Mouse (Mus musculus) heart, embryonic 15.5 days (tissue): Measurements from ENCODE around the gene Tspear. TPM values are rescaled to one million over a fixed set of nuclear protein-coding genes. Genes with fewer than 3 reads are reported as not detected.
"Not testable (repeated sequence)": the region's sequence is repeated elsewhere in the genome, so short reads cannot be mapped to it uniquely, and the experiment has no call there.

Experiments used
- ATAC-seq: fragments of 200-750 bp; cut with Nextera tagmentation; replicated peaks from 2 replicates; pipeline ENCODE4 v1.8.0; 2017; ENCODE audit warnings: low read depth, moderate TSS enrichment; ENCODE audit not compliant: insufficient number of reproducible peaks, insufficient read depth, low FRiP score
- H3K27ac ChIP-seq: fragments of 300-500 bp; sonication (generic); 2 replicates; pipeline ENCODE4 v1.5.1; 2015; ENCODE audit warnings: mild to moderate bottlenecking, inconsistent platforms
- H3K27me3 ChIP-seq: fragments of 300-500 bp; sonication (generic); 2 replicates; pipeline ENCODE4 v1.6.1; 2015; ENCODE audit warnings: inconsistent platforms
- H3K36me3 ChIP-seq: fragments of 300-500 bp; sonication (generic); 2 replicates; pipeline ENCODE4 v1.6.1; 2015; ENCODE audit warnings: mild to moderate bottlenecking, inconsistent platforms
- H3K4me1 ChIP-seq: fragments of 300-500 bp; sonication (generic); replicated peaks from 2 replicates; pipeline ENCODE4 v1.6.1; 2015; ENCODE audit warnings: inconsistent platforms
- H3K4me2 ChIP-seq: fragments of 300-500 bp; sonication (generic); 2 replicates; pipeline ENCODE4 v1.6.1; 2015; ENCODE audit warnings: inconsistent platforms, mild to moderate bottlenecking, moderate library complexity
- H3K4me3 ChIP-seq: fragments of 300-500 bp; sonication (generic); 2 replicates; pipeline ENCODE4 v1.5.1; 2015; ENCODE audit warnings: mild to moderate bottlenecking, inconsistent platforms
- H3K9ac ChIP-seq: fragments of 300-500 bp; sonication (generic); 2 replicates; pipeline ENCODE4 v1.6.1; 2015; ENCODE audit warnings: mild to moderate bottlenecking, inconsistent platforms
- H3K9me3 ChIP-seq: fragments of 300-500 bp; sonication (generic); replicated peaks from 2 replicates; pipeline ENCODE4 v1.6.1; 2016; ENCODE audit warnings: inconsistent platforms
- WGBS: fragments of 180-500 bp; shearing (Covaris S2); methylation state at CpG from one replicate; pipeline ENCODE4 v1.1.7; 2015; ENCODE audit warnings: mixed read lengths; 5-methylcytosine and 5-hydroxymethylcytosine counted together
- polyA plus RNA-seq: library from polyadenylated mRNA; unstranded; fragments of >200 nt; fragmentation: Nextera tagmentation; extraction: Ambion mirVana; gene quantifications from 2 replicates; pipeline ENCODE4 v1.2.1, GENCODE M21; 2015

Tspear gene
- polyA plus RNA-seq, 1 experiment from 2014 or later: not detected

DNA sequence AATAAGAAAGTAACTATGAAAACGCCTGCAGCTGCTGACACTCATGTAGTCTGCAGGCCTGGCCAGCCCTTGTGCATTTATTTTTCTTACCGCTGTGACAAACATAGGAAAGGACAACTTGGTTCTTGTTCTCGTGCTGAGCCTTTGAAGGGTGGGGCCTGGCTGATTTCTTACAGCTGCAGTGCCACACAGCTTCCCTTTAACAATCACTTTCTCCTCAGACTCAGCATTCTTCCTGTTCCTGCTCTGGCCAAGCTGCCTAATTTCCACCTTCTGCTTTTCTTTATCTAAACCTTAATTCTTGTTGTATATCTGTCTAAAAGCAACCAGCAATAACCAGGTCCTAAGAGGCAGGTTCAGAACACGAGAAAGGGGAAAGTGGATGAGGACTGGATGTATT is 27.4 kb downstream of the Tspear start:
- Histone ChIP-seq H3K27ac (no peak overlapping the region), H3K36me3 (no peaks in the 10 kb centered on the region), H3K4me2 (no peak overlapping the region), H3K4me1 (no peaks in the 10 kb centered on the region), H3K4me3 (no peak overlapping the region), H3K9me3 (peaks cover 4% of the 10 kb centered on the region), H3K9ac (no peak overlapping the region), H3K27me3 (no peaks in the 10 kb centered on the region)
- WGBS: 58% methylated on average over 4 of the region's 4 CpGs
- no peak for ATAC-seq

DNA sequence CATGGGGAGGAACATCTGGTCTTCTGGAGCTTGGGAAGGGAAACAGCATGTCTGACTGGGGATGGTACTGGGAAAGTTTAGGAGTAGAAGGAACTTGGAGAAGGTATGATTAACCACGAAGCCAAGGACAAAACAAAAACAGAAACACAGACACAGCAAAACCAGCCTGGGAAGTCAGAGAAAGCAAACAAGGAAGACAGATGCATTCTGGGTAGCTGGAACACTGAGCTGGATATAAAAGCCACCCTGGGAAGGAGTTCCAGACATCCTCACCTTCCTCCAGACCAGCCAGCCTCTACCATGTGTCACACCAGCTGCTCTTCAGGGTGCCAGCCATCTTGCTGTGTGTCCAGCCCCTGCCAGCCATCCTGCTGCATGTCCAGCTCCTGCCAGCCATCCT is 29.1 kb downstream of the Tspear start, which contains the start of gene Gm10142:
Gm10142 (plus strand) TSS at position 301 of the 400 bp plus-strand sequence.
- Histone ChIP-seq H3K9me3 (peaks cover 4% of the 10 kb centered on the region), H3K4me3 (no peak within 1 kb of the TSS), H3K36me3 (no peaks in the 10 kb centered on the region), H3K9ac (no peak within 1 kb of the TSS), H3K4me1 (no peaks in the 10 kb centered on the region), H3K27ac (no peak within 1 kb of the TSS), H3K27me3 (no peaks in the 10 kb centered on the region), H3K4me2 (no peak within 1 kb of the TSS)
- no peak for ATAC-seq
- 61% methylated on average over 1 of the region's 1 CpGs for WGBS

DNA sequence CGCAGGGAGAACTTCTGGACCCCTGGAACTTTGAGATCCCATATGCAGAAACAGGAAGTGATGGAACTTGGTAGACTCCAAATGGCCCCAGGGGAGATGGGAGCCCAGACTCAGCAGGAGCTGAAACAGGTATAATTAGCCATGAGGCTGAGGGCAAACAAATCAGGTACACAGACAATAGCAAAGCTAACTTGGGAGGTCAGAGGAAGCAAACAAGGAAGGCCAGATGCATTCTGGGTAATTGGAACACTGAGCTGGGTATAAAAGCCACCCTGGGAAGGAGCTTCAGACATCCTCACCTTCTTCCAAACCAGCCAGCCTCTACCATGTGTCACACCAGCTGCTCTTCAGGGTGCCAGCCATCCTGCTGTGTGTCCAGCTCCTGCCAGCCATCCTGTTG is 33.9 kb downstream of the Tspear start, which contains the start of gene Krtap12-1:
Krtap12-1 (plus strand) TSS at position 301 of the 400 bp plus-strand sequence.
- not testable (repeated sequence) for H3K27ac ChIP-seq, H3K36me3 ChIP-seq, H3K9ac ChIP-seq, H3K4me2 ChIP-seq, H3K9me3 ChIP-seq, H3K27me3 ChIP-seq, ATAC-seq, H3K4me1 ChIP-seq, H3K4me3 ChIP-seq
- WGBS: 79% methylated on average over 1 of the region's 1 CpGs

DNA sequence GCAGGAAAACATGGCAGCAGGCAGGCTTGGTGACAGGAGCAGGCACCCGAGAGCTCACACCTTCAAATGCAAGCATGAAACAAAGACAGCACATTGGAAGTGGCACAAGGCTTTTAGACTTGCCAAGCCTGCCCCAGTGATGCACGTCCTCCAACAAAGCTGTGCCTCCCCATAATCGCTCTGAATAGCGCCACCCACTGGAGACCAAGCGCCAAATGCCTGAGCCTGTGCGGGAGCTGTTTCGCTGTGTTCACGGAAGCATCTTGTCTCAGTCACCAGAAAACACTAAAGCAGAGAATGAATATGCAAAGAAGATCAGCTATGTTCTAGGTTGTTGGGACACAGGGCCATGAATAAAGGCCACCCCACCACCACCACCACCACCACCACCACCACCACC is 38.5 kb downstream of the Tspear start:
- no peaks in the 10 kb centered on the region for H3K9me3 ChIP-seq
- no peak for ATAC-seq

DNA sequence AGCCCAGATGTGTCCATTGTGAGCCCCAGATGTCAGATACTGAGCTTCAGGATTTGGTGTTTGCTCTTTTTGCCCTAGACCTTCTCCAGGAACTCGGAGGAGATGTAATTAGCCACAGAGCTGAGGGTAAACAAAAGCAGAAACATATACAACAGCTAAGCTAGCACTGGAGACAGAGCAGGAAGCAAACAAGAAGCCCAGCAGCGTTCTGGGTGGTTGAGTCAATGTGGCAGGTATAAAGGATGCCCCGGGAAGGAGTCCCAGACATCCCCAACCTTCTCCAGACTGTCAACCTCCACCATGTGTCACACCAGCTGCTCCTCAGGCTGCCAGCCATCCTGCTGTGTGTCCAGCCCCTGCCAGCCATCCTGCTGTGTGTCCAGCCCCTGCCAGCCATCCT is 39.8 kb downstream of the Tspear start, which contains the start of gene Gm10100:
Gm10100 (plus strand) TSS at position 301 of the 400 bp plus-strand sequence.
- no peaks in the 10 kb centered on the region for H3K27me3 ChIP-seq
- H3K4me3 ChIP-seq: no peak within 1 kb of the TSS
- H3K9ac ChIP-seq: no peak within 1 kb of the TSS
- 30% methylated on average over 3 of the region's 3 CpGs for WGBS
- ATAC-seq: no peak
- H3K27ac ChIP-seq: no peak within 1 kb of the TSS
- H3K4me2 ChIP-seq: no peak within 1 kb of the TSS
- H3K4me1 ChIP-seq: no peaks in the 10 kb centered on the region
- no peaks in the 10 kb centered on the region for H3K9me3 ChIP-seq
- H3K36me3 ChIP-seq: no peaks in the 10 kb centered on the region

More for the DNA sequence above, 38.5 kb downstream of the Tspear start:
- no peaks in the 10 kb centered on the region for H3K27me3 ChIP-seq
- H3K9ac ChIP-seq: no peak overlapping the region
- H3K36me3 ChIP-seq: no peaks in the 10 kb centered on the region
- no peak overlapping the region for H3K27ac ChIP-seq
- H3K4me1 ChIP-seq: no peaks in the 10 kb centered on the region
- no peak overlapping the region for H3K4me2 ChIP-seq
- 75% methylated on average over 8 of the region's 8 CpGs for WGBS
- no peak overlapping the region for H3K4me3 ChIP-seq

DNA sequence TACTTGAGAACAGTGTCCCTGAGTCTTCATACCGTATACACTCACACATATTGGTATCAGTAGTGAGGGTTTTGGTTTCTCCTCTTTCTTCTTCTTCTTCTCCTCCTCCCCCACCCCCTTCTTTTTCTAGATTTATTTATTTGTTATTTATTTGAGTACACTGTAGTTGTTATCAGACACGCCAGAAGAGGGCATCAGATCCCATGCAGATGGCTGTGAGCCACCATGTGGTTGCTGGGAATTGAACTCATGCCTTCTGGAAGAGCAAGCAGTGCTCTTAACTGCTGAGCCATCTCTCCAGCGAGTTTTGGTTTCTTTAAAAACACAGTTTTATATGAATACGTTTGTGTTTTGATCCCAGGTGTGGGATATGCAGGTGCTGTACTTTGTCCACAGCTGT is 41.9 kb downstream of the Tspear start:
- no peak overlapping the region for H3K9ac ChIP-seq
- no peaks in the 10 kb centered on the region for H3K9me3 ChIP-seq
- no peaks in the 10 kb centered on the region for H3K36me3 ChIP-seq
- no peak overlapping the region for H3K4me2 ChIP-seq
- H3K4me3 ChIP-seq: no peak overlapping the region
- H3K27me3 ChIP-seq: no peaks in the 10 kb centered on the region; the same call in 1 of the 2 replicates
- ATAC-seq: no peak
- no peaks in the 10 kb centered on the region for H3K4me1 ChIP-seq
- H3K27ac ChIP-seq: no peak overlapping the region
- 54% methylated on average over 4 of the region's 4 CpGs for WGBS

DNA sequence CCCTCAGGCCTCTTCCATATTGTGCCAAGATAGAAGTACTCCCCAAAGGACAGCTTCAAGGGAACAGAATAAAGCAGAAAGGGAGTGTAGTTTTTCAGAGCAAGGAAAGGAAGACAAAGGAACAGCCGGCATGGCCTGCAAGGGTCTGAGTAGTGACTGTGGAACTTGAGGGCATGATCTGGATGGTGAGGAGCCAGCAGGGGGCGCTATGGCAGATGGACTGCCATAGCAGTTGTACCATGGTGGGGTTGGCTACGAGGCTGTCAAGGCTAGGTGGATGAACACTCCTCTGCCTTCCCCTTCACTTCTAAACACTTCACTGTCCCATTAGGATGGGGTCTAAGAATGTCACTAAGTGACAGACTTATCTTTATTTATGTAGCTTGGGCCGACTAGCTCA is 42.9 kb downstream of the Tspear start:
- Histone ChIP-seq H3K36me3 (no peaks in the 10 kb centered on the region), H3K9ac (no peak overlapping the region), H3K9me3 (no peaks in the 10 kb centered on the region), H3K4me2 (no peak overlapping the region), H3K4me1 (no peaks in the 10 kb centered on the region), H3K27me3 (no peaks in the 10 kb centered on the region; the same call in 1 of the 2 replicates), H3K4me3 (no peak overlapping the region), H3K27ac (no peak overlapping the region)
- no peak for ATAC-seq
- WGBS: 52% methylated on average over 4 of the region's 4 CpGs

DNA sequence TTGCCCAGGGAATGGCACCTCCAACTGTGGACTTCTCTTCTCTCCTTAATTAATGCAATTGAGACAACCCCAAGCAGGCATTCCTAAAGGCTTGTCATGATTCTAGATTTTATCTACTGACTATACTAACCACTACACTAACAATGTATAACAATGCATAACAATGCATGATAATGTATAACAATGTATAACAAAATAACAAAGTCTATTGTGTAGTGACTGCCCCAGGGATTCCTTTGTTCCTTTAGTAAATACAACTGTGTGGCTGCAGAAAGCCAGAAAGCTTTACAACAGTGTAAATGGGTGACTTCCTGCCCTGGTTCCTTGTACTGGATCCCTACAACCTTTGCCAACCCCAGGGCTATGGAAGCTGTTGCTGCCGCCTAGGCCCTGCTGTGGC is 49.6 kb downstream of the Tspear start:
- WGBS: 88% methylated on average over 1 of the region's 1 CpGs
- Histone ChIP-seq H3K9ac (no peak overlapping the region), H3K4me2 (no peak overlapping the region), H3K27me3 (no peaks in the 10 kb centered on the region; the same call in 1 of the 2 replicates), H3K4me3 (no peak overlapping the region), H3K9me3 (0 out of 2 replicates have a peak, but pooled peaks cover 4% of the 10 kb centered on the region), H3K36me3 (no peaks in the 10 kb centered on the region), H3K27ac (no peak overlapping the region), H3K4me1 (no peaks in the 10 kb centered on the region)
- no peak for ATAC-seq

DNA sequence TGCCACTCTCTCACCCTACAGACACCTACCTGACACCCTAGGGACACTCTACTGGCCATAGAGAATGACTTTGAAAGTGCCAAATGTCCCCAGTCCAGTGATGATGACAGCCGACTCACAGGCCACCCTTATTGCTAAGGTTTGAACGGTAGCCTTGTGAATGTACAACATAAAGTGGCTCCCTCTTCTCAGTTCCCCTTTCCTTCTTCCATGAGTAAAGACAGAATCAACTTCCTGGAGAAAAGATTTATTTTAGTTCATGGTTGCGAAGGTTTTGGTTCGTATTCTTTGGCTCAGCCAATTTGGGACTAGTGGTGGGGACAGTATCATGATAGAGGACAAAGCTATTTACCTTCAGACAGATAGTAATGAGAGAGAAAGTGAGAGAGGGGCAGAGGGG is 52.6 kb downstream of the Tspear start:
- no peak for ATAC-seq
- no peak overlapping the region for H3K4me3 ChIP-seq
- WGBS: 83% methylated on average over 4 of the region's 4 CpGs
- H3K27ac ChIP-seq: no peak overlapping the region
- H3K9ac ChIP-seq: no peak overlapping the region
- H3K4me2 ChIP-seq: no peak overlapping the region
- H3K27me3 ChIP-seq: no peaks in the 10 kb centered on the region
- H3K4me1 ChIP-seq: no peaks in the 10 kb centered on the region
- no peaks in the 10 kb centered on the region for H3K36me3 ChIP-seq
- H3K9me3 ChIP-seq: 0 out of 2 replicates have a peak, but pooled peaks cover 4% of the 10 kb centered on the region

DNA sequence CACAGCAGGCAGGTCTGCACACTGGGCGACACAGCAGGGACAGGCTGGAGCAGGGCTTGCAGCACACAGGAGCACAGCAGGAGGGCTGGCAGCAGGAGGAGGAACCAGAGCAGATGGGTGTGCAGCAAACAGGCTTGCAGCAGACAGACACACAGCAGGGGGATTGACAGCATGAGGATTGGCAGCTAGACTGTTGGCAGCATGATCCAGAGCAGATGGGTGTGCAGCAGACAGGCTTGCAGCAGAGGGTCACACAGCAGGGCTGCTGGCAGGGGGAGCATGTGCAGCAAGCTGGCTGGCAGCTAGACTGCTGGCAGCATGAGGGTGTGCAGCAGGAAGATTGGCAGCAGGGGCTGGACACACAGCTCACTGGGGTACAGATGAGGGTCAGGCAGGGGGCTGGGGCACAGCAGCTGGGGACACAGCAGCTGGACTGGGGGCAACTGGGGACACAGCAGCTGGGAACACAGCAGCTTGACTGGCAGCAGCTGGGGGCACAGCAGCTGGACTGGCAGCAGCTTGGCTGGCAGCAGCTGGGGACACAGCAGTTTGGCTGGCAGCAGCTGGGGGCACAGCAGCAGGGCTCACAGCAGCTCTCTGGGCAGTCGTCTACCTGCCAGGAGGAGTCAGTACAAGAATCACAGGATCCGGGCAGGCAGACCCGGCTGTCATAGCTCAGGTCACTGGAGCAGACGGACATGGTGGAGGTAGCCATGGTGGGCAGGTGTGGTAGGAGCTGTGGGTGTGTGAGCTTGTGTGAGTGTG is 55.7 kb downstream of the Tspear start, which contains the start of gene Gm18596:
Gm18596 (minus strand) TSS at position 715 of the 765 bp plus-strand sequence.
- H3K36me3 ChIP-seq, H3K4me1 ChIP-seq, H3K27me3 ChIP-seq, ATAC-seq, H3K9me3 ChIP-seq, H3K4me2 ChIP-seq, H3K4me3 ChIP-seq, H3K9ac ChIP-seq, H3K27ac ChIP-seq: not testable (repeated sequence)
- WGBS: 44% methylated on average over 5 of the region's 5 CpGs

DNA sequence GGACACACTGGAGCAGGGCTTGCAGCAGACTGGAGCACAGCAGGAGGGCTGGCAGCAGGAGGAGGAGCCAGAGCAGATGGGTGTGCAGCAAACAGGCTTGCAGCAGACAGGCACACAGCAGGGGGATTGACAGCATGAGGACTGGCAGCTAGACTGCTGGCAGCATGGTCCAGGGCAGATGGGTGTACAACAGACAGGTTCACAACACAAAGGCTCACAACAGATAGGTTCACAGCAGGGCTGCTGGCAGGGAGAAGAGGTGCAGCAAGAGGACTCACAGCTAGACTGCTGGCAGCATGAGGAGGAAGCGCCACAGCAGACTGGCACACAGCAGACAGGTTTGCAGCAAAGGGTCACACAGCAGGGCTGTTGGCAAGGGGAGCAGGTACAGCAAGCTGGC is 64.3 kb downstream of the Tspear start:
- not testable (repeated sequence) for ATAC-seq, H3K27ac ChIP-seq
- 52% methylated on average over 1 of the region's 1 CpGs for WGBS

DNA sequence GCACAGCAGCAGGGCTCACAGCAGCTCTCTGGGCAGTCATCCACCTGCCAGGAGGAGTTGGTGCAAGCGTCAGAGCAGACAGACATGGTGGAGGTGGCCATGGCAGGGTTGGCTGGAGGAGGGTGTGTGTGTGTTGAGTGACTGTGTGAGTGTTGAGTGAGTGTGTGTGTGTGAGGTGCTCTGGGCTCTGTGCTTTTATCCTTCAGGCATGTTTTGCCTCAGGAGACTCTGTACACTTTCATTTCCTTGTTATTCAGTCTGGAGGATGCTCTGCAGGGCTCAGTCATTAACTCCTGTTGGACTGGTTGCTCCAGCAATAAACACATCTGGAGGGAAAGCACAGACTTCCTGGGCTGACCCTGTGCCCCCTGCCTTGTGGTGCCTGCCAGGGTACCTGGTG is 64.9 kb downstream of the Tspear start, which contains the start of gene Gm9736:
Gm9736 (minus strand) TSS at position 101 of the 400 bp plus-strand sequence.
- H3K27me3 ChIP-seq, H3K4me1 ChIP-seq, H3K27ac ChIP-seq, H3K9ac ChIP-seq, H3K36me3 ChIP-seq, ATAC-seq, H3K9me3 ChIP-seq, H3K4me2 ChIP-seq, H3K4me3 ChIP-seq: not testable (repeated sequence)
- 75% methylated on average over 1 of the region's 1 CpGs for WGBS

More for the DNA sequence above, 64.3 kb downstream of the Tspear start:
- not testable (repeated sequence) for H3K4me2 ChIP-seq, H3K9ac ChIP-seq, H3K27me3 ChIP-seq, H3K4me1 ChIP-seq, H3K36me3 ChIP-seq, H3K9me3 ChIP-seq, H3K4me3 ChIP-seq
